Mouse (Mus musculus): ENCODE data around the gene Mavs. TPM values are rescaled to one million over a fixed set of nuclear protein-coding genes. Genes with fewer than 3 reads are reported as not detected.

Mavs gene
- polyA plus RNA-seq, 1 experiment from 2014 or later: 14.7 TPM

- Histone ChIP-seq H3K4me1 (replicated peaks; ENCODE audit: control insufficient read depth, insufficient read depth) (peaks cover 16% of the 10 kb centered on the region), H3K4me3 (ENCODE audit: low read depth, low read length) (no peak overlapping the region), H3K27me3 (ENCODE audit: control insufficient read depth, insufficient read depth, low read length) (no peaks in the 10 kb centered on the region), H3K9me3 (ENCODE audit: control insufficient read depth, low read length) (no peaks in the 10 kb centered on the region), H3K36me3 (ENCODE audit: control insufficient read depth, insufficient read depth, low read length) (peaks cover 8% of the 10 kb centered on the region; the same call in 1 of the 2 replicates), H3K9ac (ENCODE audit: low read length) (no peak overlapping the region), H3K27ac (replicated peaks) (peak overlapping the region; percentile 36; the same call in 1 of the 2 replicates), H3K4me2 (replicated peaks; ENCODE audit: low read depth) (no peak overlapping the region)
- DNase-seq (ENCODE audit: low spot score) (no peak), ATAC-seq (ENCODE audit: low FRiP score, low TSS enrichment) (no peak)
- TF ChIP-seq CTCF (IDR thresholded peaks at IDR 0.05; ENCODE audit: low read depth) (no peak), EP300 (optimal IDR thresholded peaks at IDR 0.05) (no peak)
- WGBS: 70% methylated on average over 2 of the region's 2 CpGs
These were observed 25.5 kb upstream of the Mavs start for GRCm38 (mm10) chr2:131208356-131208755.

- WGBS: 73% methylated on average over 4 of the region's 4 CpGs
- H3K9me3 ChIP-seq (ENCODE audit: control insufficient read depth, low read length): no peaks in the 10 kb centered on the region
- no peak for DNase-seq (ENCODE audit: low spot score)
- TF ChIP-seq EP300 (optimal IDR thresholded peaks at IDR 0.05) (no peak), CTCF (IDR thresholded peaks at IDR 0.05; ENCODE audit: low read depth) (no peak)
- no peak for ATAC-seq (ENCODE audit: low FRiP score, low TSS enrichment)
- peaks cover 16% of the 10 kb centered on the region for H3K4me1 ChIP-seq (replicated peaks; ENCODE audit: control insufficient read depth, insufficient read depth)
- no peak overlapping the region for H3K4me3 ChIP-seq (ENCODE audit: low read depth, low read length)
- peak overlapping the region; percentile 92 for H3K27ac ChIP-seq (replicated peaks)
- H3K27me3 ChIP-seq (ENCODE audit: control insufficient read depth, insufficient read depth, low read length): no peaks in the 10 kb centered on the region
- no peak overlapping the region for H3K4me2 ChIP-seq (replicated peaks; ENCODE audit: low read depth)
- peaks cover 8% of the 10 kb centered on the region; the same call in 1 of the 2 replicates for H3K36me3 ChIP-seq (ENCODE audit: control insufficient read depth, insufficient read depth, low read length)
- H3K9ac ChIP-seq (ENCODE audit: low read length): peak overlapping the region; percentile 32; the same call in 1 of the 2 replicates
These were observed 24.6 kb upstream of the Mavs start for GRCm38 (mm10) chr2:131209125-131209795.

GRCm38 (mm10) chr2:131209969-131210792, 23.7 kb upstream of the Mavs start:
- Histone ChIP-seq H3K4me3 (ENCODE audit: low read depth, low read length) (peak overlapping the region; percentile 58), H3K27ac (replicated peaks) (peak overlapping the region; percentile 92), H3K36me3 (ENCODE audit: control insufficient read depth, insufficient read depth, low read length) (peaks cover 8% of the 10 kb centered on the region; the same call in 1 of the 2 replicates), H3K9me3 (ENCODE audit: control insufficient read depth, low read length) (no peaks in the 10 kb centered on the region), H3K4me1 (replicated peaks; ENCODE audit: control insufficient read depth, insufficient read depth) (peaks cover 12% of the 10 kb centered on the region), H3K9ac (ENCODE audit: low read length) (peak overlapping the region; percentile 76), H3K4me2 (replicated peaks; ENCODE audit: low read depth) (peak overlapping the region; percentile 69), H3K27me3 (ENCODE audit: control insufficient read depth, insufficient read depth, low read length) (no peaks in the 10 kb centered on the region)
- TF ChIP-seq CTCF (IDR thresholded peaks at IDR 0.05; ENCODE audit: low read depth): peak; percentile 98
- peak; percentile 45 for TF ChIP-seq EP300 (optimal IDR thresholded peaks at IDR 0.05)
- peak; percentile 96 for DNase-seq (ENCODE audit: low spot score)
- WGBS: under 1% methylated on average over 50 of the region's 50 CpGs
- ATAC-seq (ENCODE audit: low FRiP score, low TSS enrichment): peak; percentile 97

GRCm38 (mm10) chr2:131211026-131211615, 22.7 kb upstream of the Mavs start:
- no peaks in the 10 kb centered on the region for H3K27me3 ChIP-seq (ENCODE audit: control insufficient read depth, insufficient read depth, low read length)

GRCm38 (mm10) chr2:131213773-131214172, 20.1 kb upstream of the Mavs start:
- Histone ChIP-seq H3K4me1 (replicated peaks; ENCODE audit: control insufficient read depth, insufficient read depth) (peaks cover 9% of the 10 kb centered on the region), H3K4me3 (ENCODE audit: low read depth, low read length) (no peak overlapping the region), H3K9me3 (ENCODE audit: control insufficient read depth, low read length) (no peaks in the 10 kb centered on the region), H3K4me2 (replicated peaks; ENCODE audit: low read depth) (no peak overlapping the region), H3K9ac (ENCODE audit: low read length) (no peak overlapping the region), H3K36me3 (ENCODE audit: control insufficient read depth, insufficient read depth, low read length) (peaks cover 8% of the 10 kb centered on the region; the same call in 1 of the 2 replicates), H3K27me3 (ENCODE audit: control insufficient read depth, insufficient read depth, low read length) (no peaks in the 10 kb centered on the region), H3K27ac (replicated peaks) (no peak overlapping the region)
- TF ChIP-seq CTCF (IDR thresholded peaks at IDR 0.05; ENCODE audit: low read depth) (no peak), EP300 (optimal IDR thresholded peaks at IDR 0.05) (no peak)
- ATAC-seq (ENCODE audit: low FRiP score, low TSS enrichment) (no peak), DNase-seq (ENCODE audit: low spot score) (no peak)
- WGBS: 56% methylated on average over 7 of the region's 7 CpGs

More at GRCm38 (mm10) chr2:131211026-131211615, 22.7 kb upstream of the Mavs start:
- peaks cover 8% of the 10 kb centered on the region; the same call in 1 of the 2 replicates for H3K36me3 ChIP-seq (ENCODE audit: control insufficient read depth, insufficient read depth, low read length)
- peak overlapping the region; percentile 76 for H3K9ac ChIP-seq (ENCODE audit: low read length)
- H3K4me2 ChIP-seq (replicated peaks; ENCODE audit: low read depth): peak overlapping the region; percentile 69
- H3K4me1 ChIP-seq (replicated peaks; ENCODE audit: control insufficient read depth, insufficient read depth): peaks cover 9% of the 10 kb centered on the region
- no peaks in the 10 kb centered on the region for H3K9me3 ChIP-seq (ENCODE audit: control insufficient read depth, low read length)
- H3K4me3 ChIP-seq (ENCODE audit: low read depth, low read length): peak overlapping the region; percentile 58
- DNase-seq (ENCODE audit: low spot score): no peak
- H3K27ac ChIP-seq (replicated peaks): peak overlapping the region; percentile 92
- TF ChIP-seq CTCF (IDR thresholded peaks at IDR 0.05; ENCODE audit: low read depth): no peak
- no peak for TF ChIP-seq EP300 (optimal IDR thresholded peaks at IDR 0.05)
- no peak for ATAC-seq (ENCODE audit: low FRiP score, low TSS enrichment)
- WGBS: 58% methylated on average over 9 of the region's 9 CpGs
